Mouse (Mus musculus): Measurements from ENCODE around the gene Znrf1.

DNA sequence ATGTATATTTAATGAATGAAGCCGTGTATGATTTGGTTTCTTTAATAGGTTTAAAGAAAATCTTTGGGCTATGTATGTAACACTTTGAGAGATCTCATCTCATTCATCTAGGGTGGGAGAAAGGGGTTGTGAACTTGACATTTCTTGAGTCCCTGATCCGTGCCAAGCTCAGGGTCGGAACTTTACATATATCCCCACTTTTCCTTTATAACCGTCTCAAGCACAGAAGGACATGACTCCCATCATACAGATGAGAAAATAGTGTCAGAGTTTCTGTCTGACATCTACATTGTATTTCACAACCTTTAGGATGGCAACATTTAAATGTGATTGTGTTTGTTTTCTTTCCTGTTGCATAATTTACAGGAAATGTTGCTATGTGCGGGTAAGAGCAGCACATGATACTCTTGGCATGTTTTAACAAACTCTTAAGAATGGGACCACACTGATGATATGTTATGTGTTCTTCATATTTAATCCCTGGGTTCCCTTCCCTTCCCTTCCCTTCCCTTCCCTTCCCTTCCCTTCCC is 26.4 kb downstream of the Znrf1 start:
- TF ChIP-seq CTCF (IDR thresholded peaks at IDR 0.05; ENCODE audit: extremely low read depth, insufficient read depth, low read length) (no peak), POLR2A (IDR thresholded peaks at IDR 0.05; ENCODE audit: extremely low read depth, insufficient read depth, low read length) (no peak)
